Mouse (Mus musculus) limb, embryonic 10.5 days (tissue): Measurements from ENCODE around the gene Ifitm7. TPM values are rescaled to one million over a fixed set of nuclear protein-coding genes. Genes with fewer than 3 reads are reported as not detected.

ENCODE experiments used
- DNase-seq: peaks from one replicate; pipeline ENCODE4 v3.0.0-alpha.2; 2017; ENCODE audit warnings: low spot score
- H3K27ac ChIP-seq: fragments of 300-500 bp; sonication (generic); 2 replicates; pipeline ENCODE4 v1.5.1; 2016; ENCODE audit warnings: mild to moderate bottlenecking
- H3K27me3 ChIP-seq: fragments of 300-500 bp; sonication (generic); 2 replicates; pipeline ENCODE4 v1.6.1; 2016; ENCODE audit warnings: low read depth, mild to moderate bottlenecking; ENCODE audit not compliant: poor library complexity, severe bottlenecking
- H3K36me3 ChIP-seq: fragments of 300-500 bp; sonication (generic); 2 replicates; pipeline ENCODE4 v1.6.1; 2016; ENCODE audit warnings: mild to moderate bottlenecking, moderate library complexity
- H3K4me1 ChIP-seq: fragments of 300-500 bp; sonication (generic); 2 replicates; pipeline ENCODE4 v1.6.1; 2016
- H3K4me3 ChIP-seq: fragments of 300-500 bp; sonication (generic); 2 replicates; pipeline ENCODE4 v1.5.1; 2016; ENCODE audit warnings: mild to moderate bottlenecking, moderate library complexity
- H3K9me3 ChIP-seq: fragments of 300-500 bp; sonication (generic); replicated peaks from 2 replicates; pipeline ENCODE4 v1.6.1; 2016; ENCODE audit warnings: mild to moderate bottlenecking
- WGBS: fragments of 180-500 bp; shearing (Covaris S2); methylation state at CpG from one replicate; pipeline ENCODE4 v1.1.7; 2016; 5-methylcytosine and 5-hydroxymethylcytosine counted together
- polyA plus RNA-seq: library from polyadenylated mRNA; unstranded; fragments of >200 nt; fragmentation: Nextera tagmentation; extraction: Ambion mirVana; gene quantifications from 2 replicates; pipeline ENCODE4 v1.2.1, GENCODE M21; 2016

Gene Ifitm7
- polyA plus RNA-seq, result 0.20 TPM in 1 of 2 replicates, not detected in the other

- DNase-seq, result peak; percentile 62
- peak within 1 kb of the TSS; percentile 66 for H3K4me3 ChIP-seq
- peak within 1 kb of the TSS; percentile 81 for H3K27ac ChIP-seq
- WGBS, result 2% methylated on average over 31 of the region's 31 CpGs
- H3K36me3 ChIP-seq, result no peaks in the 10 kb centered on the region
- H3K9me3 ChIP-seq, result no peaks in the 10 kb centered on the region
- peaks cover 11% of the 10 kb centered on the region for H3K4me1 ChIP-seq
- no peaks in the 10 kb centered on the region; the same call in 1 of the 2 replicates for H3K27me3 ChIP-seq
Observed at GRCm38 (mm10) chr16:13986574-13987478, at the start of gene Ifitm7, which contains the start of gene 2900011O08Rik. Gene Ifitm7 (minus strand): TSS chr16:13986888. Gene 2900011O08Rik (plus strand): TSS chr16:13986604.

DNA sequence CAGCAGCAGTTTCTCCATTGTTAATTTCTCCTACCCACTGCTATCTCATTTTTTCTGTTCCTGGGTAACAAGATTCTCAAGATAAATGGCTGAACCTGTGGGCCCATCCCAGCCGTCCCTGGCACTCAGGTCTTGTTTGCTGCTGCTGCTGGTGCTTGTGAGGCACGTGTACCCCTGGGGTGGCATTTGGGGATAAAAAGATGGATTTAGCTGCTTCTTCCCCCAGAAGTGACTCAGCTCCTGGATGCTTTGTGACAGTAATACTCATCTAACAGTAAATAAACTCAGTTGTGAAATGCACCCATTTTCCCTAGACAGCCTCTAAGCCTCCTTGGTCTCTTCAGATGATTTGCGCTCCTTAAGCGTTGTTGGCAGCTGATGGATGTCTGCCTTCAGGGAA is 46.4 kb upstream of the Ifitm7 start:
- 79% methylated on average over 4 of the region's 4 CpGs for WGBS
- no peaks in the 10 kb centered on the region for H3K27me3 ChIP-seq
- no peak for DNase-seq

DNA sequence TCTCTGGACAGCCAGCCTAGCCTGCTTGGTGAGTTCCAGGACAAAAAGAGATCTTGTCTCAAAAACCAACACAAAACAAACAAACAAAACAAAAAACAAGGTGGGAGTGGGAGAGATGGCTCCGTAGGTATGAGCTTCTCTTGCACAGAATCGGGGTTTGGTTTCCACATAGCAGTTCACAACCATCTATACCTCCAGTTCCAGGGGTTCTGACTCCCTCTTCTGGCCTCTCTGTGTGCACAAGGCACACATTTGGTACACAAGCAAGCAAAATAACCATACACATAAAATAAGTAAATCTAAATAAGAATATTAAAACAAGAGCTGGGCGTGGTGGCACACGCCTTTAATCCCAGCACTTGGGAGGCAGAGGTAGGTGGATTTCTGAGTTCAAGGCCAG is 44.0 kb upstream of the Ifitm7 start:
- H3K27ac ChIP-seq, result no peak overlapping the region
- H3K27me3 ChIP-seq, result no peaks in the 10 kb centered on the region
- no peaks in the 10 kb centered on the region for H3K4me1 ChIP-seq
- no peak for DNase-seq
- no peaks in the 10 kb centered on the region for H3K9me3 ChIP-seq
- WGBS, result 91% methylated on average over 4 of the region's 4 CpGs
- H3K4me3 ChIP-seq, result no peak overlapping the region
- no peaks in the 10 kb centered on the region for H3K36me3 ChIP-seq

More for the DNA sequence above, 46.4 kb upstream of the Ifitm7 start:
- Histone ChIP-seq H3K9me3 (no peaks in the 10 kb centered on the region), H3K36me3 (no peaks in the 10 kb centered on the region), H3K4me1 (no peaks in the 10 kb centered on the region), H3K27ac (no peak overlapping the region), H3K4me3 (no peak overlapping the region)

DNA sequence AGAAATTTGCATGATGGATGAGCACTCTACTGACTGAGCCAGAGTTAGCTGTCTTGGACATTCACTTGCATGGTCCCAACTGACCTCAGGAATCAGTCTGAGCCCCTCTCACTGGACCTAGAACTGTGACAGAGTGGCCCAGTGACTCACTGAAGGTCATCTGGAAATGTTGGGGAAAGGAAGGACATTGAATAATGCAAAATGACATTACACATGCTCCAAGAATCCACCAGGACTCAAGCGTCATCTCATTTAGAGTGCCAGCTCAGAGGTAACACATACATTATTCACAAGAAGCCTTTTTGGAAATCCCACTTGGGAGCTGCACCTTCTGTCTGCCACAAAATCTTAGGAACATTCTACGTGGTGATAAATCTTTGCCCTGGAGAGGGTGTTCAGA is 43.2 kb upstream of the Ifitm7 start:
- no peak overlapping the region for H3K27ac ChIP-seq
- DNase-seq, result no peak
- 84% methylated on average over 2 of the region's 2 CpGs for WGBS
- H3K27me3 ChIP-seq, result no peaks in the 10 kb centered on the region
- 0 out of 2 replicates have a peak, but pooled peaks cover under 1% of the 10 kb centered on the region for H3K4me1 ChIP-seq
- no peak overlapping the region for H3K4me3 ChIP-seq
- no peaks in the 10 kb centered on the region for H3K9me3 ChIP-seq
- no peaks in the 10 kb centered on the region for H3K36me3 ChIP-seq

DNA sequence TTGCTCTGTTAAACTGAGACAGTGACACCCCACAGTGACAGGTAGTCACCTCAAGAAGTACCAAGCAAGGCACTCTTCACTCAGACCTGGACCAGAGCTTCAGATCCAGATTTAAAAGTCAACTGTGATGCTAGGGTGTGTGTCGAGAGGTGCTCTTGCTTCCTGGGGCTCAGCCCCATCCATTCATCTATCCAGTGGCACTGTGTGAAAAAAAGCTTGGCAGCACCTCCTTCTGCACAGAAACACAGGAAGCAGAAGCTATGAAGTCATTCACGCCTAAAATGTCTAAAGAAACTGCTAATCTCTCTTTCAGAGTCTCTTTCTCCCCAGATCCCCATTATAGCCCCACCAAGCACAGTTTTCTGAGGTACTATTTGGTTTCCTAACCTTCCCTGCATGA is 42.4 kb upstream of the Ifitm7 start:
- Histone ChIP-seq H3K27me3 (no peaks in the 10 kb centered on the region), H3K9me3 (no peaks in the 10 kb centered on the region), H3K4me1 (0 out of 2 replicates have a peak, but pooled peaks cover 3% of the 10 kb centered on the region), H3K4me3 (no peak overlapping the region), H3K36me3 (no peaks in the 10 kb centered on the region), H3K27ac (no peak overlapping the region)
- WGBS, result 77% methylated on average over 2 of the region's 2 CpGs
- no peak for DNase-seq

DNA sequence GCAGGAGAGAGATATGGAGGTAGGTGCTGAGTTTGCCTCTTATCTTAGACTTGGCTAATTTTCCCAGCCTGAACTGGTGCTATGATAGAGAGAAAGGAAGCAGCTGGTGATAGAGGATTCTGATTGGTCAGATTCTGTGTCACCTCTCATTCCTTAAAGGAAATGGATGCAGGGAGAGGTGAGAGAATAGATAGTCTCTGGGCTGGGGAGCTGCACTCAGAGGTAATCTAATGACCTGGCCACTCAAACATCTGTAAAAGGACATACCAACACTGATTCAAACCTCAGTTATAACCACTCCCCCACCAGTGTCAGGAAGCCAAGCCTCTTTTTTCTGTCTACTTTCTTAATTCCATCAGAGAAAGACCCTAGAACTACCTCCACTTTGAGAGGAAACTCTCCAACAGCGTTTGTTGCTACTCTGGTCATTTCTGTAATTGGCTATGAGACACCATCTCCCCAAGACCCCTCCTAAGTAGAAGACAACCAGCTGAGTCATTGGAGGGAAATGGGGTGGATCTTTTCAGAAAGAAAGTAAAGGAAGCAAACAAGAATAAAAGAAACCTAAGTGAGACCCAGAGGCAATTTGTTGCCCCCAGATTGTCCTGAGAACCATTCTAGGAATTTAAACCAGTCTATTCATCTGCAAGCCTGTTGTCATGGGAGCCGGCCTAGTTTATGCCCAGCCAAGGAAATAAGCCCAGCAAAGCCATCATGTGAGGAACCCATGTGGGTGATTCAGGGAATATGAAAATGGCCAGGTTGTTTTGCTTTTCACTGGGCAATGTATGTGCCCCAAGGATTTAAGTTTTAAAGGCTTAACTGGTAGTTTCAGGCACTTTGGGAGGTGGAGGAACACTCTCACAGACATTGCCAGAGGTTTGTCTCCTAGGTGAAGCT is 38.7 kb upstream of the Ifitm7 start:
- Histone ChIP-seq H3K27ac (no peak overlapping the region), H3K27me3 (no peaks in the 10 kb centered on the region)
- WGBS, result 76% methylated on average over 2 of the region's 2 CpGs

DNA sequence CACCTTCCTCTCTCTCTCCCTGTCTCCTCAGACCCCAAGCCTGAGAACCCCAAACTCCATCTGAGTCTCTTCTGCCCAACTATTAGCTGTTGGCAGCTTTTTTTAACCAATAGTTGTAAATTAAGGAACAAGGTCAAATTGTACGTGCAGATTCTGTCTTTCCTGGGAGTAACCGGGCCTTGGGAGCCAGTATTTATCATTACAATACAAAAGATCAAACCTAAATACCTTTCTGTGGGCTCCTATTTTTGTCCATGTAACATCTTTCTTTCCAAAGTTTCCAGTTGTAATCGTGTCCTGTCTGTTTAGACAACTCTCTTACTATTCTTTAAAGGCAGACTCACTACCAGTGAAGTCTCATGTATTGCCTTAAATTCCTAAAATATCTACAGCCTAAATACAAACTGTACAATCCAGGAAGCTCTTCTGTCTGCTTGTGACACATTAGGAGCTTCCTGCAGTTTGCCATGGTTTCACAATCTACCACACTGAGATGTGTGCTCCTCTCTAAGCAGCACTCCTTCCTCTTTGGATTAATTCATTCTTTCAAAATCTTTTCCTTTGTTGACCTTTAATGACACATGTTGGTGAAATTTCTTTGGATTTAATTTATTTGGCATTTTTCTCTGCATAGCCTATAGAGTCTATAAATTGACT is 34.6 kb upstream of the Ifitm7 start:
- Histone ChIP-seq H3K27me3 (no peaks in the 10 kb centered on the region), H3K27ac (no peak overlapping the region), H3K4me1 (0 out of 2 replicates have a peak, but pooled peaks cover 3% of the 10 kb centered on the region), H3K36me3 (no peaks in the 10 kb centered on the region), H3K4me3 (no peak overlapping the region), H3K9me3 (no peaks in the 10 kb centered on the region)
- WGBS, result 85% methylated on average over 3 of the region's 3 CpGs
- DNase-seq, result no peak

More for the DNA sequence above, 38.7 kb upstream of the Ifitm7 start:
- 0 out of 2 replicates have a peak, but pooled peaks cover 3% of the 10 kb centered on the region for H3K4me1 ChIP-seq
- H3K36me3 ChIP-seq, result no peaks in the 10 kb centered on the region
- no peak overlapping the region for H3K4me3 ChIP-seq
- no peak for DNase-seq
- H3K9me3 ChIP-seq, result no peaks in the 10 kb centered on the region

DNA sequence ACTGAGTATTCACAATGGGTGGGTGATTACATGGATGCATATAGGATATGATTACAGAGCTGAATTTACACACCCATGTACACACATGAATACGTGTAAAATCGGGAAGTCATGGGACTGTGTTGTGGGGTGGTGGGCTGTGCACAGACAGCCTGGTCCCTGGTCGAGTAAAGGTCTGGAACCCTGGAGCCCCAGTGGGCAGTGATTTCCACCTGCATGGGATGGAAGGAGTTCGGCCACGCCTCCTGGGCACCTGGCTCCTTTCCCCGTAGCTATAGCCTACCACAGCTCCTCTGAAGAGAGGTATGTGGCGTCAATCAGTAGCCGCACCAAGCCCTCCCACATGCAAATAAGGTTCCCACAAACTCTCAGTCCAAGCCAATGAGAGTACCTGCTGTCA is 30.6 kb upstream of the Ifitm7 start:
- DNase-seq, result no peak
- no peak overlapping the region for H3K4me3 ChIP-seq
- H3K4me1 ChIP-seq, result no peaks in the 10 kb centered on the region
- no peaks in the 10 kb centered on the region for H3K36me3 ChIP-seq
- no peaks in the 10 kb centered on the region for H3K27me3 ChIP-seq
- WGBS, result 88% methylated on average over 8 of the region's 8 CpGs
- H3K9me3 ChIP-seq, result no peaks in the 10 kb centered on the region
- no peak overlapping the region for H3K27ac ChIP-seq

GRCm38 (mm10) chr16:14009966-14010365 is 23.3 kb upstream of the Ifitm7 start:
- H3K27ac ChIP-seq, result no peak overlapping the region
- no peaks in the 10 kb centered on the region for H3K9me3 ChIP-seq
- no peak for DNase-seq
- H3K36me3 ChIP-seq, result no peaks in the 10 kb centered on the region
- no peak overlapping the region for H3K4me3 ChIP-seq
- WGBS, result 92% methylated on average over 4 of the region's 4 CpGs
- H3K4me1 ChIP-seq, result no peaks in the 10 kb centered on the region
- H3K27me3 ChIP-seq, result no peaks in the 10 kb centered on the region

- Histone ChIP-seq H3K27me3 (no peaks in the 10 kb centered on the region), H3K9me3 (no peaks in the 10 kb centered on the region)
- no peak for DNase-seq
Observed at GRCm38 (mm10) chr16:14008708-14009107, 22.0 kb upstream of the Ifitm7 start.

GRCm38 (mm10) chr16:14008081-14008480 is 21.4 kb upstream of the Ifitm7 start:
- Histone ChIP-seq H3K4me3 (no peak overlapping the region), H3K27me3 (no peaks in the 10 kb centered on the region), H3K9me3 (no peaks in the 10 kb centered on the region), H3K36me3 (no peaks in the 10 kb centered on the region), H3K4me1 (no peaks in the 10 kb centered on the region), H3K27ac (no peak overlapping the region)
- DNase-seq, result no peak
- WGBS, result 80% methylated on average over 2 of the region's 2 CpGs

More at GRCm38 (mm10) chr16:14008708-14009107, 22.0 kb upstream of the Ifitm7 start:
- no peaks in the 10 kb centered on the region for H3K4me1 ChIP-seq
- H3K36me3 ChIP-seq, result no peaks in the 10 kb centered on the region
- no peak overlapping the region for H3K27ac ChIP-seq
- no peak overlapping the region for H3K4me3 ChIP-seq

DNA sequence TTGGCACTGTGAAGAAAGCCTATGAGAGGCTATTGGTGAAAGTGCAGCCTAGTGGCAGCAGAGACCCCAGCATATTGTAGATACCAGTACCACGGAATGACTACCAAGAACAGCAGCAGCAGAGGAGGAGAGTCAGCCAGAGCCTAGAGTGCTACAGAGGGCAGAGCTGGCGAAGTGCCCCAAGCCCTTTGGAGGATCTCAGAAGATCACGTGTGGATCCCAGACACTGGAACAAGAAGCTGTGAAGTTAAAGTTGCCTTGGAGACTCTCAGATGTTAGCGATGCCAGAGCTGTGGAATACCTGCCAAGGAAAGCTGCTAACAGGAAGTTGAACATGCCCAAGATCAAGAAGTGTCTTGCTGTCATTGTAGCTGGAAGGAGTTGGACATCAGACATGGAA is 18.6 kb upstream of the Ifitm7 start:
- H3K4me3 ChIP-seq, result no peak overlapping the region
- H3K27me3 ChIP-seq, result no peaks in the 10 kb centered on the region
- H3K9me3 ChIP-seq, result no peaks in the 10 kb centered on the region
- H3K4me1 ChIP-seq, result no peaks in the 10 kb centered on the region
- DNase-seq, result no peak
- WGBS, result 85% methylated on average over 4 of the region's 4 CpGs
- H3K36me3 ChIP-seq, result no peaks in the 10 kb centered on the region
- H3K27ac ChIP-seq, result no peak overlapping the region
